Comparison of ENCODE assay signal across 8 mouse cellular contexts in the genomic region with DNA sequence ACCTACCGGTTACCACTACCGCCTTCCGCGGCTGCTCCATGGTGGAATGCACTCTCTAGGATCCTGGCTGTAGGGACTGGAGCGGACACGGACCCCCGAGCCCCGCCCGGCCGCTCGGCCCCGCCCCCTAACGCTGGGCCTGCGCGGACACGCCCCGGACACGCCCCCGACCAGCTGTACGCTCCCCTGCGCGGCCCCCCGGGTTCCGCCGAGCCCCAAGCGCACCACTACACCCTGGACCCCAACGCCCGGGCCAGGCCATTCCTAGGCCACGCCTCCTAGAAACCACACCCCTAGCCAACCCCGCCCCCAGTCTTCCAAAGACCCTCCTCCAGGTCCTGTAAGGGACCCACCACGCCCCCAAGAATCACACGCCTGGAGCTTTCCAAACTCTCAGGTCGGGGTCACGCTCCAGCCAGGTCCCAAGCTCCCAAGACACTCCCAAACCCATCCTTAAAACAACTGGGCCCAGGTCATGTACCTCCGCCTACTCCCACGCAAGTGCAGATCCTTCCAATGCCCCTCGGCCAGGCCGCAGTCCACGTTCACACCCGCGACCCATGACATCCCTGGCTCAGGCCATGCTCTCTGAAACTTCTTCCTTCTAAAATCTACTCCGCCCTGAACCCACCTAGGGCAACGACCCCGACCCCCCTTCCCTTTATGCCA. TPM values are rescaled to one million over a fixed set of nuclear protein-coding genes. Genes with fewer than 3 reads are reported as not detected.
DNase-seq lines count a peak whose midpoint lies in the region; ATAC-seq lines count a peak whose summit lies in the region.

No protein-coding gene starts in this region.

- H3K27ac ChIP-seq in hindbrain, embryonic 16.5 days (ENCODE audit: low read depth, low read length), result peak overlapping the region; percentile 62

- peak overlapping the region; percentile 75 for H3K4me3 ChIP-seq in hindbrain, embryonic 16.5 days (ENCODE audit: low read length)

- no peaks in the 10 kb centered on the region for H3K27me3 ChIP-seq in hindbrain, embryonic 16.5 days (replicated peaks; ENCODE audit: control insufficient read depth, insufficient read depth, low read length)

- no peaks in the 10 kb centered on the region for H3K36me3 ChIP-seq in hindbrain, embryonic 16.5 days (ENCODE audit: control insufficient read depth, insufficient read depth, low read length)

- peak; percentile 87 for ATAC-seq in hindbrain, embryonic 16.5 days

- WGBS in hindbrain, embryonic 16.5 days, result under 1% methylated on average over 43 of the region's 44 CpGs

- H3K9me3 ChIP-seq in hindbrain, embryonic 16.5 days (ENCODE audit: control insufficient read depth, low read length), result no peaks in the 10 kb centered on the region

- DNase-seq in WW6 (ENCODE audit: low read depth, low spot score), result peak; percentile 92
- peak; percentile 47 to 61 for DNase-seq in cerebellum, postnatal 36 days
- DNase-seq in gastrocnemius, adult 18-20 months (ENCODE audit: low spot score), result peak; percentile 89
- peak; percentile 66 to 73 for DNase-seq in left cerebral cortex, adult 18-20 months (ENCODE audit: low spot score in 2 of 2)
- peak; percentile 95 to 97 for DNase-seq in lung, postnatal 4 days
- DNase-seq in retina, postnatal 7 days (ENCODE audit: low read depth, low spot score), result peak; percentile 75
- DNase-seq in urinary bladder, adult 18-20 months (ENCODE audit: low spot score in 2 of 2), result peak; percentile 87 to 89

- peak overlapping the region; percentile 79 for H3K9ac ChIP-seq in hindbrain, embryonic 16.5 days (ENCODE audit: low read depth, low read length)

- H3K4me1 ChIP-seq in hindbrain, embryonic 16.5 days (ENCODE audit: control insufficient read depth, insufficient read depth, low read depth, low read length), result peaks cover 9% of the 10 kb centered on the region

- peak overlapping the region; percentile 96 for H3K4me2 ChIP-seq in hindbrain, embryonic 16.5 days (ENCODE audit: low read length)

RNA-seq across cellular contexts. Expression of a gene that starts 0.5 kb away (rescaled TPM):
- total RNA-seq in gastrocnemius, adult 18-20 months (2021), result 10 to 100 TPM; 11.9 to 13.7 TPM
- polyA plus RNA-seq in hindbrain, embryonic 16.5 days (2015; fragmentation: Nextera tagmentation; extraction: Ambion mirVana), result 78.3 and 87.6 TPM in 2 replicates
- 10 to 100 TPM; 11.6 to 17.9 TPM for total RNA-seq in left cerebral cortex, adult 18-20 months (2021)

RNA-seq across cellular contexts. Expression of a gene that starts 13.3 kb away (rescaled TPM):
- total RNA-seq in gastrocnemius, adult 18-20 months (2021), result 10 to 100 TPM; 65.4 to 70.3 TPM
- 168 and 169 TPM in 2 replicates for polyA plus RNA-seq in hindbrain, embryonic 16.5 days (2015; fragmentation: Nextera tagmentation; extraction: Ambion mirVana)
- total RNA-seq in left cerebral cortex, adult 18-20 months (2021), result 10 to 100 TPM; 65.0 to 70.9 TPM

RNA-seq across cellular contexts. Expression of a gene that starts 27.5 kb away (rescaled TPM):
- under 1 TPM; 0.16 to 0.21 TPM for total RNA-seq in gastrocnemius, adult 18-20 months (2021)
- 0.11 and 0.48 TPM in 2 replicates for polyA plus RNA-seq in hindbrain, embryonic 16.5 days (2015; fragmentation: Nextera tagmentation; extraction: Ambion mirVana)
- total RNA-seq in left cerebral cortex, adult 18-20 months (2021), result not detected

RNA-seq across cellular contexts. Expression of a gene that starts 39.0 kb away (rescaled TPM):
- total RNA-seq in gastrocnemius, adult 18-20 months (2021), result 10 to 100 TPM; 41.6 to 68.4 TPM
- 60.0 and 69.0 TPM in 2 replicates for polyA plus RNA-seq in hindbrain, embryonic 16.5 days (2015; fragmentation: Nextera tagmentation; extraction: Ambion mirVana)
- 100 to 1,000 TPM; 221 to 289 TPM for total RNA-seq in left cerebral cortex, adult 18-20 months (2021)

RNA-seq across cellular contexts. Expression of a gene that starts 43.5 kb away (rescaled TPM):
- total RNA-seq in gastrocnemius, adult 18-20 months (2021), result not detected
- 0.10 TPM in 1 of 2 replicates, not detected in the other for polyA plus RNA-seq in hindbrain, embryonic 16.5 days (2015; fragmentation: Nextera tagmentation; extraction: Ambion mirVana)
- under 1 TPM; 0.09 to 0.16 TPM for total RNA-seq in left cerebral cortex, adult 18-20 months (2021)

Comparison
In these comparisons a context has a peak if more than half of its experiments do, and no peak if none do; other contexts are left out.
1. Peak in every context shown above with its lines: DNase-seq, ATAC-seq, H3K4me3 ChIP-seq and H3K27ac ChIP-seq.